In the genomic region with DNA sequence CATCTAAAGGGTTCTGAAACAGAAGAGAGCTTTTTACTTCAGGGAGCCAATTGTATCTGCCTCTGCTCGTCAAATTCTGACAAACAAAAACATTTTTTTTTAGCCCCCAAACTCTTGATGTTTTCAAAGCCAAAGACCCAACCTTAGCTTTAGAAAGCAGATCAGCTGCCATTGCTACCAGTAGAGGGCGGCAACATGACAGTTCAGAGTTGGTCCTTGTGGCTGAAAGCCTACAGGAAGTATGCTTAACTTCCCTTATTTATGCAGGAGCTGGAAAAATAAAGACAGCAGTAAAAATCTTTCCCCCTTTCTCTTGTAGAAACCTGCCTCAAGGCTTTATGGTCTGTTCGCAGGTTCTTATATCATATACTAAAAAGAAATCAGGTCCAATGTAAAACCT, we compare ENCODE assay signal across 8 mouse cellular contexts.
A peak's percentile ranks its signal among the peaks of the same experiment; 100 is the strongest.
DNase-seq lines count a peak whose midpoint lies in the region; ATAC-seq and TF ChIP-seq lines count a peak whose summit lies in the region.

No protein-coding gene starts in this region.

- H3K9ac ChIP-seq in MEL (ENCODE audit: control insufficient read depth, low read depth, low read length, poor library complexity, severe bottlenecking) = no peak overlapping the region
- no peak overlapping the region for H3K9ac ChIP-seq in kidney, embryonic 16.5 days (replicated peaks; ENCODE audit: low read length)
- no peak overlapping the region for H3K9ac ChIP-seq in limb, embryonic 14.5 days (ENCODE audit: low read depth, low read length, severe bottlenecking)

- no peak for ATAC-seq in CD4-positive, CD25-positive, alpha-beta regulatory T cell, adult 4 months
- 0 out of 2 replicates have a peak, but pooled peaks have one; percentile 35 for ATAC-seq in kidney, embryonic 16.5 days (ENCODE audit: low FRiP score, low TSS enrichment)
- ATAC-seq in limb, embryonic 14.5 days (ENCODE audit: low FRiP score, low read depth) = no peak

- no peaks in the 10 kb centered on the region for H3K4me1 ChIP-seq in MEL (ENCODE audit: control insufficient read depth in 1 of 2, insufficient read depth in 2 of 2, low read length in 2 of 2)
- peaks cover 4% of the 10 kb centered on the region; the same call in 1 of the 2 replicates for H3K4me1 ChIP-seq in kidney, embryonic 16.5 days (ENCODE audit: insufficient read depth, low read length)
- H3K4me1 ChIP-seq in limb, embryonic 14.5 days (ENCODE audit: control insufficient read depth, insufficient read depth, low read length) = peaks cover 3% of the 10 kb centered on the region

- 14% methylated on average over 3 of the region's 3 CpGs for WGBS in kidney, embryonic 16.5 days
- WGBS in limb, embryonic 14.5 days = 7% methylated on average over 3 of the region's 3 CpGs

- DNase-seq in CD4-positive, CD25-positive, alpha-beta regulatory T cell, adult 2 months (ENCODE audit: low read depth, low spot score) = peak; percentile 56
- peak; percentile 67 for DNase-seq in MEL (ENCODE audit: low read depth, low spot score)
- peak; percentile 77 for DNase-seq in cerebellum, adult 9-10 months
- DNase-seq in frontal cortex, postnatal 25 days (ENCODE audit: low spot score in 2 of 2) = peak; percentile 62 to 65
- peak; percentile 91 for DNase-seq in limb, embryonic 14.5 days (ENCODE audit: low spot score)
- peak; percentile 59 for DNase-seq in right cerebral cortex, adult 18-20 months

- no peaks in the 10 kb centered on the region for H3K79me2 ChIP-seq in MEL (ENCODE audit: control insufficient read depth, insufficient read depth, low read length, poor library complexity)

- H3K36me3 ChIP-seq in MEL (ENCODE audit: control insufficient read depth in 1 of 2, insufficient read depth in 2 of 2, low read length in 2 of 2) = no peaks in the 10 kb centered on the region
- H3K36me3 ChIP-seq in kidney, embryonic 16.5 days (ENCODE audit: insufficient read depth, low read length) = no peaks in the 10 kb centered on the region
- no peaks in the 10 kb centered on the region for H3K36me3 ChIP-seq in limb, embryonic 14.5 days (ENCODE audit: control insufficient read depth, insufficient read depth, low read length)

- TF ChIP-seq CTCF in MEL (IDR thresholded peaks at IDR 0.05 in 2 of 3, conservative IDR thresholded peaks at IDR 0.05 in 1 of 3; ENCODE audit: control insufficient read depth in 1 of 3, insufficient read depth in 1 of 3, low read depth in 2 of 3, low read length in 3 of 3, poor library complexity in 1 of 3, severe bottlenecking in 1 of 3) = peak; percentile 54 to 81 (median 75)

- H3K4me2 ChIP-seq in kidney, embryonic 16.5 days (replicated peaks; ENCODE audit: low read depth, low read length) = no peak overlapping the region
- H3K4me2 ChIP-seq in limb, embryonic 14.5 days (replicated peaks; ENCODE audit: low read depth, low read length, severe bottlenecking) = no peak overlapping the region

- TF ChIP-seq EP300 in MEL (IDR thresholded peaks at IDR 0.05; ENCODE audit: low read depth in 1 of 2, low read length in 2 of 2) = no peak

- peak; percentile 77 for TF ChIP-seq RAD21 in MEL (IDR thresholded peaks at IDR 0.05; ENCODE audit: low read depth, low read length)

- H3K27me3 ChIP-seq in MEL (ENCODE audit: control insufficient read depth in 1 of 2, insufficient read depth in 2 of 2, low read length in 2 of 2) = no peaks in the 10 kb centered on the region
- no peaks in the 10 kb centered on the region for H3K27me3 ChIP-seq in kidney, embryonic 16.5 days (ENCODE audit: insufficient read depth, low read length)
- H3K27me3 ChIP-seq in limb, embryonic 14.5 days (ENCODE audit: control insufficient read depth, insufficient read depth, low read length) = no peaks in the 10 kb centered on the region

- no peak for TF ChIP-seq POLR2A in MEL (IDR thresholded peaks at IDR 0.05; ENCODE audit: control insufficient read depth in 1 of 2, insufficient read depth in 1 of 2, low read depth in 1 of 2, low read length in 2 of 2, poor library complexity in 1 of 2)
- TF ChIP-seq POLR2A in limb, embryonic 14.5 days (IDR thresholded peaks at IDR 0.05; ENCODE audit: borderline replicate concordance, extremely low read depth, insufficient read depth, insufficient read length) = no peak

- H3K27ac ChIP-seq in MEL (ENCODE audit: control insufficient read depth, low read depth, low read length) = no peak overlapping the region
- no peak overlapping the region for H3K27ac ChIP-seq in kidney, embryonic 16.5 days (ENCODE audit: low read length)
- no peak overlapping the region for H3K27ac ChIP-seq in limb, embryonic 14.5 days (replicated peaks; ENCODE audit: low read depth, low read length)

- H3K4me3 ChIP-seq in MEL (ENCODE audit: control insufficient read depth in 1 of 2, insufficient read depth in 1 of 2, low read depth in 2 of 2, low read length in 2 of 2) = no peak overlapping the region
- H3K4me3 ChIP-seq in kidney, embryonic 16.5 days (ENCODE audit: low read length) = no peak overlapping the region
- no peak overlapping the region for H3K4me3 ChIP-seq in limb, embryonic 14.5 days (replicated peaks; ENCODE audit: low read length)

- no peaks in the 10 kb centered on the region for H3K9me3 ChIP-seq in MEL (replicated peaks; ENCODE audit: insufficient read depth, low read length)
- no peaks in the 10 kb centered on the region for H3K9me3 ChIP-seq in kidney, embryonic 16.5 days (ENCODE audit: low read length)
- no peaks in the 10 kb centered on the region for H3K9me3 ChIP-seq in limb, embryonic 14.5 days (ENCODE audit: control insufficient read depth, low read length)

TF ChIP-seq in MEL, 35 proteins besides CTCF, POLR2A, EP300 and RAD21:
- TF ChIP-seq GABPA (IDR thresholded peaks at IDR 0.05; ENCODE audit: low read depth, low read length) (no peak), SMC3 (IDR thresholded peaks at IDR 0.05; ENCODE audit: low read depth, low read length) (peak; percentile 81), ZC3H11A (IDR thresholded peaks at IDR 0.05; ENCODE audit: low read depth, low read length) (peak; percentile 77)
